Mouse (Mus musculus): ENCODE measurements around the gene Ndel1.

DNA sequence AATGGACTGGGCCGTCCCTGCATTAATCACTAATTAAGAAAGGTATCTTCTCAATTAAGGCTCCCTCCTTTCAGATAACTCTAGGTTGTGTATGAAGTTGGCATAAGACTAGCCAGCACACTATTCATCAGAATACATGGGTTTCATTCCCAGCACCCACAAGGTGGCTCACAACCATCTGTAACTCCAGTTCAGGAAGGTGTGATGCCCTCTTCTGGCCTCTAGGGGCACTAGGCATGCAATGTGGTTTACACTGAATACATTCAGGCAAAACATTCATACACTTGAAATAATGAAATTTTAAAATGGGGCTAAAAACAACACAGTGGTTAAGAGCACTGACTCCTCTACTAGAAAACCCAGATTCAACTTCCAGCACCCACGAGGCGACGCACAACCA, 25.5 kb upstream of the Ndel1 start:
- TF ChIP-seq CTCF (IDR thresholded peaks at IDR 0.05; ENCODE audit: control insufficient read depth, insufficient read depth, low read length) (peak; percentile 72), POLR2A (IDR thresholded peaks at IDR 0.05; ENCODE audit: borderline replicate concordance, control insufficient read depth, low read depth, low read length) (no peak)

All from bone marrow, adult 2 months (tissue).